9 mouse cellular contexts compared by ENCODE assay signal in genomic region chr2:110229143-110230087, GRCm38 (mm10).
DNase-seq lines count a peak whose midpoint lies in the region; ATAC-seq and TF ChIP-seq lines count a peak whose summit lies in the region.
"Had no signal": no experiment of that assay in that cellular context is flagged by ENCODE, and none has a peak within 500 bp of the region (broad histone marks: within the 10 kb centered on the region; RNA-seq: fewer than 3 reads in every experiment).

No protein-coding gene starts in this region.

- no peaks in the 10 kb centered on the region for H3K4me1 ChIP-seq in ES-E14 (ENCODE audit: control insufficient read depth in 2 of 2, insufficient read depth in 2 of 2, low read length in 2 of 2, poor library complexity in 1 of 2)
- no peaks in the 10 kb centered on the region for H3K4me1 ChIP-seq in forebrain, embryonic 11.5 days (replicated peaks; ENCODE audit: control insufficient read depth, insufficient read depth, low read length)
- H3K4me1 ChIP-seq in liver, postnatal 0 days (ENCODE audit: insufficient read depth): no peaks in the 10 kb centered on the region

- no peaks in the 10 kb centered on the region for H3K36me3 ChIP-seq in ES-E14 (ENCODE audit: control insufficient read depth, insufficient read depth, low read length, poor library complexity, severe bottlenecking)
- H3K36me3 ChIP-seq in forebrain, embryonic 11.5 days (ENCODE audit: control insufficient read depth, insufficient read depth, low read length): no peaks in the 10 kb centered on the region
- H3K36me3 ChIP-seq in liver, postnatal 0 days (replicated peaks; ENCODE audit: insufficient read depth, low read length): no peaks in the 10 kb centered on the region

- intact Hi-C loops in heart, postnatal 14 days (cut with DNase I): loop anchor here (1.0 to 10.0 kb wide), 4 partner anchors 133 to 828 kb away; partner anchors contain the start of gene Fibin

- H3K27ac ChIP-seq in ES-E14 (ENCODE audit: insufficient read depth, low read depth, low read length, poor library complexity, severe bottlenecking): no peak overlapping the region
- no peak overlapping the region for H3K27ac ChIP-seq in forebrain, embryonic 11.5 days (ENCODE audit: low read depth, low read length)
- no peak overlapping the region for H3K27ac ChIP-seq in liver, postnatal 0 days (ENCODE audit: low read depth)
- H3K27ac ChIP-seq: macrophage had no signal

- peak; percentile 66; the same call in 1 of the 2 replicates for TF ChIP-seq CTCF in brain, embryonic 14.5 days (IDR thresholded peaks at IDR 0.05; ENCODE audit: borderline replicate concordance, extremely low read depth, insufficient read depth, insufficient read length)
- TF ChIP-seq CTCF in liver, postnatal 0 days (IDR thresholded peaks at IDR 0.05; ENCODE audit: low read depth): peak; percentile 80

- in situ Hi-C loops in ES-E14 (cut with MboI; ENCODE audit: low sequenced_read_pairs in 2 of 2, unreplicated experiment in 2 of 2): loop anchor here in 1 of 2 experiments (5.0 to 25.0 kb wide), 2 partner anchors 333 to 833 kb away; no protein-coding TSS in a partner anchor

- TF ChIP-seq EP300 in liver, postnatal 0 days (IDR thresholded peaks at IDR 0.05; ENCODE audit: low read depth): no peak

- no peak overlapping the region for H3K9ac ChIP-seq in ES-E14 (ENCODE audit: insufficient read depth, low read depth, low read length, poor library complexity, severe bottlenecking)
- H3K9ac ChIP-seq in forebrain, embryonic 11.5 days (ENCODE audit: low read length): no peak overlapping the region
- no peak overlapping the region for H3K9ac ChIP-seq in liver, postnatal 0 days (replicated peaks)

- DNase-seq in ES-E14 (ENCODE audit: low read depth, low spot score): peak; percentile 66
- peak; percentile 94 for DNase-seq in brain, embryonic 14.5 days (ENCODE audit: low read depth)
- DNase-seq in forebrain, embryonic 11.5 days (ENCODE audit: low spot score): no peak
- DNase-seq in heart, postnatal 14 days: peak; percentile 54 to 74
- peak; percentile 53 to 70 for DNase-seq in kidney, postnatal 4 days
- DNase-seq in liver, postnatal 0 days: peak; percentile 34
- peak; percentile 94 for DNase-seq in retina, embryonic 14.5 days (ENCODE audit: low spot score)
- DNase-seq in thymus, postnatal 10 days (ENCODE audit: low spot score in 2 of 2): no peak

- H3K4me2 ChIP-seq in forebrain, embryonic 11.5 days (ENCODE audit: low read depth, low read length, severe bottlenecking): no peak overlapping the region
- H3K4me2 ChIP-seq in liver, postnatal 0 days (ENCODE audit: low read depth, low read length): peak overlapping the region; percentile 42

- no peak for TF ChIP-seq POLR2A in brain, embryonic 14.5 days (IDR thresholded peaks at IDR 0.05; ENCODE audit: borderline replicate concordance, extremely low read depth, insufficient read depth, insufficient read length, poor library complexity, severe bottlenecking)

- 42% methylated on average over 15 of the region's 15 CpGs for WGBS in forebrain, embryonic 11.5 days
- 21% methylated on average over 15 of the region's 15 CpGs for WGBS in liver, postnatal 0 days (ENCODE audit: insufficient replicate concordance)

- no peaks in the 10 kb centered on the region for H3K9me3 ChIP-seq in ES-E14 (ENCODE audit: control insufficient read depth, insufficient read depth, low read depth, low read length)
- no peaks in the 10 kb centered on the region for H3K9me3 ChIP-seq in forebrain, embryonic 11.5 days (ENCODE audit: control insufficient read depth, low read length)
- no peaks in the 10 kb centered on the region for H3K9me3 ChIP-seq in liver, postnatal 0 days (ENCODE audit: low read length)

- no peaks in the 10 kb centered on the region for H3K27me3 ChIP-seq in forebrain, embryonic 11.5 days (ENCODE audit: control insufficient read depth, insufficient read depth, low read length)
- no peaks in the 10 kb centered on the region for H3K27me3 ChIP-seq in liver, postnatal 0 days (ENCODE audit: insufficient read depth, low read length)

- peak; percentile 89 for ATAC-seq in forebrain, embryonic 11.5 days (replicated peaks; ENCODE audit: low FRiP score)
- ATAC-seq in liver, postnatal 0 days: peak; percentile 81

- H3K4me3 ChIP-seq in ES-E14 (ENCODE audit: insufficient read depth in 1 of 2, low read depth in 1 of 2, low read length in 2 of 2, poor library complexity in 1 of 2, severe bottlenecking in 1 of 2): no peak overlapping the region
- H3K4me3 ChIP-seq in forebrain, embryonic 11.5 days (ENCODE audit: low read depth, low read length): no peak overlapping the region
- no peak overlapping the region for H3K4me3 ChIP-seq in liver, postnatal 0 days (ENCODE audit: low read depth, low read length)

TF ChIP-seq in ES-E14, 5 proteins besides CTCF, POLR2A, EP300 and RAD21:
- TF ChIP-seq ZC3H11A (IDR thresholded peaks at IDR 0.05; ENCODE audit: borderline replicate concordance, low read depth, low read length) (peak; percentile 94), MAFK (IDR thresholded peaks at IDR 0.05; ENCODE audit: insufficient read depth, low read depth, low read length) (no peak)
TF ChIP-seq in ES-E14: peak in this region for 1.

Comparison
In these comparisons a context has a peak if more than half of its experiments do, and no peak if none do; other contexts are left out.
1. DNase-seq: peak in ES-E14 (single experiment), brain, embryonic 14.5 days (single experiment), heart, postnatal 14 days (2 of 2), kidney, postnatal 4 days (2 of 2), liver, postnatal 0 days (single experiment) and retina, embryonic 14.5 days (single experiment); none in forebrain, embryonic 11.5 days (single experiment) and thymus, postnatal 10 days (0 of 2).